Mouse (Mus musculus) NIH3T3 (cell line): ENCODE results near the gene Nup133.
A peak's percentile ranks its signal among the peaks of the same experiment; 100 is the strongest.

Source experiments
- DNase-seq: peaks from one replicate; pipeline ENCODE4 v3.0.0-alpha.2; 2012; ENCODE audit warnings: low read depth

Gene Nup133

DNA sequence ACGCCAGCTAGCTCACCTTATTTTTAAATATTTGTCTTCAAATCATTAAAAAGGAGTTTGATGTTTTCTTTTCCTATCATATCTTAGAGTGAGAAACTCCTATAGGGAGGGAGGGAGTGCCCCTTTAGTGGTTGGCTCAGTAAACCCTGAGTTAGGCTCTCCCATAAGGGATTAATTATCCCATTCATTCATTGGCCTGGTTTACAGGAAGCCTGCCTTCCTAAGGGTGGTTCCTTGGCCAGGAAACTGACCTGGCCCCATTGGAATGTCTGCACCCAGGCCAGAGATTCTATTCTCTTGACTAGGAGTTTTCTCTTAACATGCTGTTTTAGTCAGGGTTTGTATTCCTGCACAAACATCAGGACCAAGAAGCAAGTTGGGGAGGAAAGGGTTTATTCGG, 61.1 kb downstream of the Nup133 start:
- peak; percentile 92 for DNase-seq

GRCm38 (mm10) chr8:123887163-123887562, 61.9 kb downstream of the Nup133 start:
- DNase-seq: peak; percentile 58

GRCm38 (mm10) chr8:123884721-123885565, 64.1 kb downstream of the Nup133 start:
- DNase-seq: peak; percentile 93

DNA sequence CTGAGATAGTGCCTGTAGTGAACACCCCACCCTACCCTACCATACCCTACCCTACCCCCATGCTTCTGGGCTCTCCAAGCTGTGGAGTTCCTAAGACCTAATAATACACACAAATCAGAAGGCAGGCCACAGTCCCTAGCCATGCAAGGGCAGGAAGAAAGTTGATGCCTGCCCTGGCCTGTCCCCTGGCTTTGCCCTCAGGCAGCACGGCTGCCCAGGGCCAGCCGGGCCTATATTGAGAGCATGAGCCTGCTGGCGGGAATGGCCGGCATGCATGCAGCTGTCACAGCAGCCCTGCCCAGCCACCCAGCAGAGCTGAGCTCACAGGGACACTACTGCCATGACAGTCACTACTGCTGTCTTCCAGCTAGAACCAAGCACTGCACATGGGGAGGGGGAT, 66.0 kb downstream of the Nup133 start:
- no peak for DNase-seq

DNA sequence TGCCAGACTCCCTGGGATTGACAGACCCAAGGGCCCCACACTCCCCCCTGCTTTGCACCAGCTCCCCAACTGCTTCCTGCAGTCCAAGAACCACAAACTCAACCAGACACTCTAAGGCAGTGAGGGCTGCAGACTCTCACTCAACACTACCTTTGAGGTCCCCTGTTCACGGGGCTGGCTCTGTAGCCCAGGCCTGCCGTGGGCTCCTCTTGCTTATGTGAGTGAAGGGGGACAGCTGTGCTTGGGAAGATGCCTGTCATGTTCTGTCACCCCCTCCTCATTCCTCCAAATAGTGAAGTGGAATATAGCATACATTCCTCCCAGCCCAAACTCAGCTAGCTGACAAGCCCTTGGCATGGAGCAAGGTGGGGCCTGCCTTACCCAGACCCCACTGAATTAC, 66.7 kb downstream of the Nup133 start:
- no peak for DNase-seq

DNA sequence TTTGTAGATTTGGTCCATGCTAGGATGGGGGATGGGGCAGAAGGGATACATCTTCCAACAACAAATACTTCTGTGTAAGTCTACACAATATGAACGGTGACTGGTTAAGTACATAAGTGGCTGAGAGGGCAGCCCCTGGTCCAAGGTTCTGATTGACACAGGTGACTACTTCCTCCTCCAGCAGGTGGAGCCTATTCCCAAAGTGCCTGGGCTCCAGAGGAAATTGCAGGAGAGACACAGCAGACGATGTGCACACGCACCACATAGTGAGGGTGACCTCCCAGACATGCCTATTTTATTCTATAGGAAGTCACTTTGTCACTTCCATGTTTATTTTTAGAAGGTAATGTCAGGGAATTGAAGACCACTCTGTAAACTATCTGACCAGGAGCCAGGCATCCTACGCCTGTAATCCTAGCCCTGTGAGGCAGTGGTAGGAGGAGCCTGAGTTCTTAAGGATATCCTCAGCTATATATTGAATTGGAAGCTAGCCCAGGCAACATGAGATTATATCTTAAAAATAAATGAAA, 68.2 kb downstream of the Nup133 start:
- no peak for DNase-seq

- no peak for DNase-seq
Measured at GRCm38 (mm10) chr8:123880271-123880670, 68.8 kb downstream of the Nup133 start.

GRCm38 (mm10) chr8:123877865-123878264, 71.2 kb downstream of the Nup133 start:
- no peak for DNase-seq

- no peak for DNase-seq
Measured at GRCm38 (mm10) chr8:123874324-123874723, 74.7 kb downstream of the Nup133 start.

DNA sequence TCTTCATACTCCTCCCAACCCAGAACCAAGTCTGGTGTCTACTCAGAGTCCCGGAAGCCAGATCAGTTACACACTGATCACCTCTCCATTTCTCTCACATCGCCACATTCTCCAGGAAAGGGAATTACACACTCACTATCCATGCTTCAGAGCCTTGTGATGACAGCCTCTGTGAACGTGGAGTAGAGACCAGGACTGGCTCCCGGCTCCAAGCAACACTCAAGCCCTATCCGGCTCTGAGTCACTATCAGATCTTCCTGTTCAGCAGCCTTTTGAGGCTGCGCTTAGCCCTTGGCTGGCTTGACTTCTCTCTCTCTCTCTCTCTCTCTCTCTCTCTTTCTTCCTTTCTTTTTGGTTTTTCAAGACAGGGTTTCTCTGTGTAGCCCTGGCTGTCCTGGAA, 75.7 kb downstream of the Nup133 start:
- peak; percentile 75 for DNase-seq

DNA sequence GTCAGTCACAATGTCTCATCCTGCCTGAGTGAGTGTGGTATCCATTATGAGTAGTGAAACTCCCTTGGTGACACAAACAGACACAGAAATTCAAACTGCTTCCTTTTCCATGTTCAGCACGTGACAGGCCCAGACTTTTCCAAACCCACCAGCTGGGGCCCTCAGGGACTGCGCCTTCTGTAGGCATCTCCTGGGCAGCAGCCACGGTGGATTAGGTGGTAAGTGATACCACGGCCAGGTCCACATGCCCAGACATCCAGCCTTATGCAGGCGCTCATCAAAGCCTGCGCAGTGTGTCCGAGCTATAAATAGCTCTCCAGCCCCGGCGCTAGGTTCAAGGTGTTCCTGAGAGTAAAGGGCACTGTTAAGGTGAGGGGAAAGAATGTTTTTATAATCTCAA, 77.0 kb downstream of the Nup133 start:
- no peak for DNase-seq

- DNase-seq: peak; percentile 92
Measured at GRCm38 (mm10) chr8:123866971-123867370, 82.1 kb downstream of the Nup133 start.

- DNase-seq: no peak
Measured at GRCm38 (mm10) chr8:123865786-123866185, 83.3 kb downstream of the Nup133 start.

DNA sequence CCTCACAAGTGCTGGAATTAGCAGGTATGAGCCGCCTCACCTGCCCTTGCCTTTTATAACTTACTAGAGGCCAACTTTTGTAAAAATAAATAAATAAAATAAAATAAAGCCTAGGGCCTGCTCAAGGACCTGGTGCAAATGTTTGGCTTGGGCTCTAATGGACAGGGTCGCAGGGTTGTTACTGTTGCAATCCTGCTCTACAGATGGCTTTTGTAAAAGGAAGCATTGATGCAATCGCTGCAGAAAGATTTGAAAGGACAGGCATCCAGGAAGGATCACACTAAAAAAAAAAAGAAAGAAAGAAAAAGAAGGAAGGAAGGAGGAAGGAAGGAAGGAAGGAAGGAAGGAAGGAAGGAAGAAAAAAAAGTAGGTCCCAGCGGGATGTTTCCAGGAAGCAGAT, 88.7 kb downstream of the Nup133 start:
- peak; percentile 60 for DNase-seq

GRCm38 (mm10) chr8:123859648-123860259, 89.3 kb downstream of the Nup133 start, which contains the start of gene Ccsap:
Ccsap (minus strand) TSS chr8:123860209.
- DNase-seq: peak; percentile 74

DNA sequence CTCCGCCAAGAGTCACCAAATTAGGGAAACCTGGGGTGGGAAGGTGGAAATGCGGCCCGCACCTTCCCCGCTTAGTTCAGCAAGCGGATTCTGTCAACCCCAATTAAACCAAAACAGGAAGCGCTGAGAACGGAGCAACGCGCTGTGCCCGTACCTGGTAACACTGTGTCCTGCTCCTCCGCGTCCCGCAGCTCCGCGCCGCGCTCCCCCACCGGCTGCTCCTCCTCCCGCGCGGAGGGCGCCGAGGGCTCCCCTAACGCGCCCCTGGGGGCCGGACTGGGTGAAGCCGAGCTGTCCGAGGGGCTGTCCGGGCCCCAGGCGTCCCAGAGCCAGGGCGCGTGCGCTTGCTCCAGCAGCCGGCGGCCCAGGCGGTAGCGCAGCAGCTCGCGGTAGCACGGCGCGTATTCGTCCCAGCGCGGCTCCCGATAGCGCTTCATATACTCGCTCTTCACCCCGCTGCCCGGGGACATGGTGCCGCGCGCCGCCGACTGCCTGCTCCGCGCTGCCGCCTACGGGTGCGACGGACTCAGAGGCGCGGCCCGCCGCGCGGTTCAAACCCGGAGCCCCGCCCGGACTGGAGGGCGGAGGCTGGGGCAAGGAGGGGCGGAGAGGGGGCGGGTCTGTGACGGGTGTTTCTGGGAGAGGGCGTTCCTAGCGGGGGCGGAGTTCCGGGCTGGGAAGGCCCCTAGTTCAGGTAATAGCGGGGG, 90.0 kb downstream of the Nup133 start:
- DNase-seq: peak; percentile 98

DNA sequence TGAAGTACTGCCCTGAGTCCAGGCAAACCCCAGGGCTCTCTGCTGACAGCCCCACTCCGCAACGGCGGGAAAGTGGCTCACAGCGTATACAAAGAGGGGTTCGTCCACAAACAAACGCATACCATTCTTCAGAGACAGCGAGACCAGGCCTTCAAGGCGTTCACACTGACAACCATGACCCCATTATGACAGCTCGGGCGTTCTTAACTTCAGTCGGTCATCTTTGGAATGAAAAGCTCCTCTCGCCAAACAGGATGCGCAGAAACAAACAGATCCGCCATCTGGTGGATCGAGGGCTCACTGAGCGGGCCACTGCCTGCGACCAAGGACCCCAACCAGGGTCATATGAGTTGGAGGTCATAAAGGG, 90.5 kb downstream of the Nup133 start:
- DNase-seq: peak; percentile 40

DNA sequence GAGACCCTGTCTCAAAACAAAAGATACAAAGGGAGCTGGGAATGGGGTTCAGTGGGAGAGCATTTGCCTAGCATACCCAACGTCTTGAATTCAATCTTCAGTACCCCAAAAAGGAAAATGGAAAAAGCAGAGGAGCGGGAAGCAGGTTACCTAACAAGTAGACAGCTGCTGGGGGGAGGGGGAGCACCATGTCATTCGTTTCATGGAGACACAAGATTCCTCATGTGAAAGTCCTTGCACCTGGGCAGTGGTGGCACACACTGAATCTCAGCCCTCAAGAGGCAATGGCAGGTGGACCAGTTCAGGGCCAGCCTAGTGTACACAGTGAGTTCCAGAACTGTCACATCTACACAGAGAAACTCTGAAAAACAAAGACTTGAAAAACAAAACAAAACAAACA, 91.7 kb downstream of the Nup133 start:
- no peak for DNase-seq

GRCm38 (mm10) chr8:123854733-123855475, 94.2 kb downstream of the Nup133 start:
- no peak for DNase-seq

DNA sequence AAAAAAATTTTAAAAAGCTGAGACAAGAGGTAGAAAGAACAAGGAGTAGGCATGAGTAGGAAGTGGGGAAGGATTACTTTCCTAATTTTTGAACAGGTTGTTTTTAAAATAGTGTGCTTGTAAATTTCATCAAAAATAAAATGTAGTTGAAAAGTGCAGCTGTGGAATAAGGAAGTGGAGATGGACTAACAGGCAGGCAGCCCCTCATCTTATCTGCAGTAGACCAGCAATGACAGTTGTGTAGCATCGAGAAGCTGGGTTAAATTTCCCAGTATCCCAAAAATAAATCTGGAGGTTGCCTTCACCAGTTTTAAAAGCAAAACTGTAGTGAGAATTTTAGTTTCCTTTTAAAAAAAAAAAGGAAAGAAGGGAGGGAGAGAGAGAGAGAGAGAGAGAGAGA, 94.8 kb downstream of the Nup133 start:
- no peak for DNase-seq

DNA sequence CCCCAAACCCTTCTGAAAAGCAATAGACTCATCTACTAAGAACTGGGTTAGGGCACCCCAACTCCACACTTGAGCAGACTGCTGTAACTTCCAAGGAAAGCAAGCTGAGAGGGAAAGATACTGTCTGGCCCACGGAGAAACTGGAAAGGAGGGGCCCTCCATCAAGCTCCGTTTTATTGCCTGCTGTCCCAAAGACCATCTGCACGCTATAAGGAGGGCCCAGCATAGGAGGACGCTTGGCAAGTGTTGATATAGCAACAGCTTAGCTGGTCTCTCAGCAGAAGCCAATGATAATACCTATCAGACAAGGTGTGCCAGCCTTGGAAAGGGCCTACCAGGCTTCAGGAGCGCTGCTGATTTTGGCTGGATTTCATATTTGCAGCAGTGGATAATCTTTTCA, 97.5 kb downstream of the Nup133 start:
- no peak for DNase-seq

DNA sequence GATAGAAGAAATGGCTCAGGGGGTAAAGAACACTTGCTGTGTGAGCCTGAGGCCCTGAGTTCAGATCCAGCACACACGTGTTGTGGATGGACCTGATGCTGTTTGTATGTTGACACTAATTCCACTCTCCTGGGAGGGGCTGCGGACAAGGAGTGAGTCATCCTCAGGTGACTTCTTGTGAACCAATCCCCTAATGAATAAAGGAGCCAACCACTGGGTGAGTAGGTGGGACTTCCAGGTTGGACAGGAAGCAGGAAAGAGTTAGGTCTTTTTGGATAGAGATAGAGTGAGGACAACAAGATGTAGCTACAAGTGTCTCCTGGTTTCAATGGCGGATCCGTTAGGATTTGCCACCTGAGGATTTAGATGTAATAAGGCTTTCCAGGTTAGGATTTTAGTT, 99.7 kb downstream of the Nup133 start:
- no peak for DNase-seq
